Mouse (Mus musculus): ENCODE results near the gene Lta.

Lta gene

DNA sequence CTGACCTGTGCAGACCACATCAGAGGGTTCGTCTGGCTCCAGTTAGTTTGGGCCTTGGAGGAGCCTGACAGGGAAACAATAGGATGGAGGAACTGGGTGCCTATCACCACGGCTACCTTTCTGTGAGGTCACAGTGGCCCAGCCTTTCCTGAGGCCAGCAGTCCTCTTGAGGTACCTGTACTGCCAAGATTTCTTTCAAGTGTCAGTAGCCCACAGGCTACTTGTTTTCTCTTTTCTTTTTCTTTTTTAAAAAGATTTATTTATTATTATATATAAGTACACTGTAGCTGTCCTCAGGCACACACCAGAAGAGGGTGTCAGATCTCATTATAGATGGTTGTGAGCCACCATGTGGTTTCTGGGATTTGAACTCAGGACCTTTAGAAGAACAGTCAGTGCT lies 29.2 kb downstream of the Lta start, which contains the start of gene Aif1:
Gene Aif1, minus strand, starts transcription at position 101 of the 400 bp plus-strand sequence.
- no peak for DNase-seq

DNA sequence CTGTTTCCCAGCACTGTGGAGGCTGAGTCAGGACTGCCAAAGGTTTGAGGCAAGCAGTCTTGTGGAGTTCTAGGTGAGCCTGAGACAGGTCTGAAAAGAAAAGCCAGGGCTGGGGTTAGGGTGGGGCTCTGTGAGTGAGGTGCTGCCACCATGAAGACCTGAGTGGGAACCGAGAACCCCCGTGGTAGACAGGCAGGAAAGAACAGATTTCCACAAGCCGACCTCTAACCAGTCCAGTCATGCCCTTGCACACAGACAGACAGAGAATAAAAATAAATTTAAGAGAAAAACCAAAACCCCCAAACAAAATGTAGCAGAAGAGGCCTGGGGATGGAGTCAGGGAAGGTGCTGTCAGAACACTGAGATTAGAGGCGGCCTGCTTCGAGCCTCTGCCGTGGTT lies 29.8 kb downstream of the Lta start:
- DNase-seq: no peak

DNA sequence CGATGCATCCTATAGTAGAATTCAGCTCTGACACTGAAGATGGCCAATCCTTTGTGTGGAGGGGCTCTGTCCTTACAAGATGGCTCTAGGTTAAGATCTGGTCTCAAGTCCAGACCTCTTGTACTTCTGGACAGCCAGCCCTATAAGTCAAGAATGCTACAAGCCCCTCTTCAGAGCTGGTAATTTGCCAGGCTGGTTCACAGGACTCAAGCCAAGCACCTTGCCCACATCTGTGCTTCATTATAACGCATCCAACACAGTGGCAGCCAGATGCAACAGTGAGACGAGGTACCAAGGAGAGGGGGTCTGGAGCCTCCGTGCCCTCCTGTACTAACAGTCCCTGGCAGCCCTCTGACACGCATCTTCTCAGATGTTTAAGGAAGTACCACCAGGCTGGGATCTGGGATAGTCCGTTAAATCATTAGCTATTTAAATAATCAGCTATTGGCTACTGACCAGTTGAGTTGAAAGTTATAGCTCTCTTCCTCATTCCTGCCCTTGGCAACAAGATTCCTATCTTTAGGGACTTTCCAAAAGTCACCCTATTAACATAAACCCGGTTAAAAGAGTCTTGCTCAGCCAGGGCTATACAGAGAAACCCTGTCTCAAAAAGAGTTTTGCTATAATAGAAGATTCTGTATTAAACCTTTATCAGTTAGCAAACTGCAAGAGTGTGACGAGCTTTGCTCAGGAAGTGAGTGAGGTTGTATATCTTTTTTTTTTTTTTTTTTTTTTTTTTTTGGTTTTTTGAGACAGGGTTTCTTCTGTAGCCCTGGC lies 30.8 kb downstream of the Lta start:
- DNase-seq: no peak

- DNase-seq: no peak
Observed at GRCm38 (mm10) chr17:35173329-35173728, 31.8 kb downstream of the Lta start.

- DNase-seq: peak in 1 of 2 experiments; percentile 43
Observed at GRCm38 (mm10) chr17:35172445-35173234, 32.5 kb downstream of the Lta start.

DNA sequence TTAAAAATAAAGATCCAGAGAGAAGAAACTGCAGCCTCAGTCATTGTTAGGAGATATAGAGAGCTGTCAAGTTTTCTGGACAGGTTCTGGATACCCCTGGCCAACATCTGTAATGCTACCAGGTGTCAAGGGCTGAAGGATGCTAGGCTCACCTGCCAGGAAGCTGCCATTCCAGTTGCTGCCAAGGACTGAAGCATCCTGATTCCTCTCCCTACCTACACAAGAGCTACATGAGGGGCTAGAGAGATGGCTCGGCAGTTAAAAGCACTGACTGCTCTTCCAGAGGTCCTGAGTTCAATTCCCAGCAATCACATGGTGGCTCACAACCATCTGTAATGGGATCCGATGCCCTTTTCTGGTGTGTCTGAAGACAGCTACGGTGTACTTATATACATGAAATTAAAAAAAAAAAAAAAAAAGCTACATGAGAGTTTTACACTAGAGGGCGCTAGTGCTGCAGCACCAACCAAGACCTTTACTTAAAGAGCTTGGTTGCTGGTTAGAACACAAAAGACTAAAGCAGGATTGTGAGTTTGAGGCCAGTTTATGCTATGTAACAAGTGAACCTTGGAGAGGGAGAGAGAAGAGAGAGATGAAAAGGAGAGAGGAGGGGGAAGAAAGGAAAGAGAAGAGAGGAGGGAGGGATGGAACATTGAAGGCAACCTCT lies 36.5 kb downstream of the Lta start:
- peak; percentile 47 to 73 for DNase-seq

DNA sequence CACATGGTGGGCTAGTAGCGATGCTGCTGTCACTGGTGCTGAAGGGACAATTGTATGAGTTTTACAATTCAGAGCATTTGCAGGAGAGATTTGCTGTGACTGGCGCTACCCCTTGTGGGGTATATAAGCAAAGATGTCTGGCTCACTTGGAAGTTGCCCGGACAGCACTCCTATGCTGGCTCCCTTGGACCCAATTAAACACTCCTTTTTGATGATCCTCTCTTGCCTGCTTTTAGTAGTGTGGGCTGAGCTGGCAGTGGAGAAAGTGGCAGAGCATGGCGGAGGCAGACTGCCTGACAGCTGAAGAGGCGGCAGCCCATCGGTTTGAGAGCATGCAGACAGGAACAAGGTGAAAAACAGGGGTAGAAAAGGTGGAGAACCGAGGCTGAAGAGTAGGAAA lies 37.4 kb downstream of the Lta start:
- DNase-seq: no peak

DNA sequence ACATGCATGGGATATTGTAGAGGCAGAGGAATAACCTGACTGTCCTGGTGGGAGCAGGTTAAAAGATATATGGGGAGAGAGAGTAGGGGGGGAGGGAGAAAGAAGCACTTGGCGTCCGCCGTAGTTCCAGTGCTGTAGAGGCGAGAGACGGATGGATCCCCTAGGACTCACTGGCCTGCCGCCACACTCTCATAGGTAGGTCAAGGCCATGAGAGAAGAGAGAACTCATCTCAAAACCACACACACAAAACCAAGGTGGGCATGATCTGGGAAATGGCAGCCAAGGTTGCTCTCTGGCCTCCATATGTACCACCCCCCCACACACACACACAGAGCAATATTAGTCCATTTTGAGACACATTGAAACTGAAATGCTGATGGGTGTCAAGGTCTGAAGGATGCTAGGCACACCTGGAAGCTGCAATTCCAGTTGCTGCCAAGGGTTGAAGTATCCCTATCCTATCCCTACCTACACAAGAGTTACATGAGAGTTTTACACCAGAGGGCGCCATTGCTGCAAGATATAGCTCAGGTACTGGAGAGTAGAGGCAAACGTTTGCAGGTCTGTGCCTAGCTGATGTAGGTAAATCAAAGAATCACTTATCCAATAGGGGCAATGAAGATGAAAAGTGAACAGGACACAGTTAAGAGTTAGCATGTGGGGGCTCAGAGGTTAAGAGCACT lies 38.7 kb downstream of the Lta start:
- peak; percentile 84 to 87 for DNase-seq

DNA sequence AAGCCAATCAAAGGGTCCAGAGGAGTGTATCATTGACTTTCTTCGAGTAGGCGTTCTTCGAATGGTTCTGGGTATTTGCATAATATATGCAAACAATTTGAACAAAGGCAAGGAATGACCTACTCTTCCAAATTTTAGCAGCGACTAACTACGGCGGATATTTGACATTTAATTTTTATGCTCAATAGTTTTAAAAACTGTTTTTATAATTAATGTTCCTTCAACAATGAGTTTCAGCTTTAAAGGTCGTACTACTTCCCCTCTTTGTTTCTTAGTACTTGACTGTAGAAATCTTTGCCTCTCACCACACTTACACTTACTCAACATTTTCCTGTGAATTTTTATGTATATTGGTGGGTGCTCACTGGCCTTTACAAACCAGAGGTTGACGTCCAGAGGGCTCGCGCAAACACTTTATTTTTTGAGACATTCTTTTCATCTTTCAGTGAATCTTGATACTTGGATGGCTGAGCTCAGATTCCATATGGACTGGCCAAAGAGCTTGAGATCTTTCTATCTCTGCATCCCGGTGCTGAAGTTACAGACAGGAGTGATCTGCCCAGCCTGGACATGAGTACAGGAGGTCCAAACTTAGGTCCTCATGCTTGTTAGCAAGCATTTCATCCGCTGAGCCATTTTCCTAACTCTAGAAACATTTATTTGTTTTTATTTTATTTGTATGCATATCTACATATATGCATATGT lies 39.5 kb downstream of the Lta start:
- DNase-seq: no peak

DNA sequence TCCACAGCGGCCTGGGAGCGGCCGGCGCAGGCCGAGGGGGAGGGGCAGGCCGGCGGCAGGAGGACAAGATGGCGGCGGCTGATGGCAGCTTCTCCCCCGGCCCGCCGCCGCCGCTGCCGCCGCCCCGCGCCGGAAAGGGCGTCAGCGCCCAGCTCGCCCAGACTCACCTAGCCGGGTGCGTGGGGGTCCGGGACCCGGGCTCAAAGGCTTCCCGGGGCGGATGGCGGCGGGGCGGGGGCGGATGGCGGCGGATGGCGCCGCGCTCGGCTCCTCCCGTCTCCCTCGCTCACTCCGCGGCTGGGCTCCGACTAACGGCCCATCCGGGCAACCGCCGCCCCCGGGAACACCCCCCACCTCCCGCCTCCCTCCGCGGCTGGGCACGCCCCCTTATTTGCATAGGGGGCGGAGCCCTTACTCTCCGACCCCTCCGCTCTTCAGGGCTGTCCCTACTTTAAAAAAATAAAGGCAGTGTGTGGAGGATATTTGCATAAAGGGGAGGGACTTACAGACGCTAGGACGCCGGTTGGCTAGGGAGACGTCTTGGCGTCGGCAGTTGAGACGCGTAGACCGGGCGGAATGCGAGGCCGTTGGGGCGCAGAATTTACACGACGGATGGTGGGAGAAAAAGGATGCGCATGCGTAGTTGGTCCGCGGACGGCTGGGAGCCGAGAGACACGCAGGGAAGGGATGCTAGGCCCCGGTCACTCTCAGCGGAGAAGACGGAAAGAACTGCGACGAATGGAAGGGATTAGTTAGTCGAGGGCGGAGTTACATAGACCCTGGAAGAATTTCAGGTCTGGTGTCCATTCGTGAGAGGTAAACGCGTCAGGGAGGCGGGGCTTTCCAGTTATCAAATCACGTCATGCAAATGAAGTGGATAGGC lies 40.3 kb downstream of the Lta start, which contains the start of gene Prrc2a:
Gene Prrc2a, minus strand, starts transcription at position 330 of the 883 bp plus-strand sequence.
- DNase-seq: peak; percentile 99

DNA sequence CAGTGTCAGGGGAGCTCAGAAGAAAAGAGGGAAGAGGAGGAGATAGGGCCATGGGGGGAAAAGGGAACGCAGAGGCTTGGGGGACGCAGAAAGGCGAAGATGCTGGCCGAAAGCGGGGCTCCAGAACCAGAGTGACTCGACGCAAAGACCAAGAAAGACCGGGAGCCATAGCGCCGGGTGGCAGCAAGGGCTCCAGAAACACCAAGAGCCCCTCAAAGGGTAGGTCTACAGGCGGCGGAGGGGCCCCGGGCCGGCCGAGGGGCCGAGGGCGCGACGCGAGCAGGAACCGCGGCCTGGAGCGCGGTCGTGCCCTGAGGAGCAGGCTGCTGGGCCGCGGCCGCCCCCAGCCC lies 41.0 kb downstream of the Lta start:
- no peak for DNase-seq

GRCm38 (mm10) chr17:35163326-35164081 lies 41.6 kb downstream of the Lta start:
- DNase-seq: peak in 1 of 2 experiments; percentile 53

- peak; percentile 60 to 63 for DNase-seq
Observed at GRCm38 (mm10) chr17:35162730-35163129, 42.4 kb downstream of the Lta start.

- no peak for DNase-seq
Observed at GRCm38 (mm10) chr17:35162121-35162520, 43.0 kb downstream of the Lta start.

DNA sequence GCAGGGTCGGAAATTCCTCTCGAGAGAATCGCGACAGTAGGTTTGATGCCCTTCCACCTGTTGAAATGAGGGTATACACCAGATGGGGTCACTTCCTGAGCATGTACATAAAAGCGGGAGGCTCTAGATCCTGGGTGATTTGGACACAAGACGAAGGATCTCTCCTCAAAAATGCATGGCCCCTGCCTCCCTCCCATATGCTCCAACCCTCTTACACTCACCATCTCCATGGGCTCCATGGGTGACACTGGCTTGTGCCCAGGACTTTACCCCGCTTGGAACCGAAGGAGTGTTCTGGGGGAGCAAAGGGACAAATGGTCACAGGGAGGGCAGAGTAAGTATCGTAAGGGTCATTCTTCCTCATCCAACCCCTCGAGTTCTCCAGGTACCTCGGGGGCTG lies 43.7 kb downstream of the Lta start:
- DNase-seq: no peak

DNA sequence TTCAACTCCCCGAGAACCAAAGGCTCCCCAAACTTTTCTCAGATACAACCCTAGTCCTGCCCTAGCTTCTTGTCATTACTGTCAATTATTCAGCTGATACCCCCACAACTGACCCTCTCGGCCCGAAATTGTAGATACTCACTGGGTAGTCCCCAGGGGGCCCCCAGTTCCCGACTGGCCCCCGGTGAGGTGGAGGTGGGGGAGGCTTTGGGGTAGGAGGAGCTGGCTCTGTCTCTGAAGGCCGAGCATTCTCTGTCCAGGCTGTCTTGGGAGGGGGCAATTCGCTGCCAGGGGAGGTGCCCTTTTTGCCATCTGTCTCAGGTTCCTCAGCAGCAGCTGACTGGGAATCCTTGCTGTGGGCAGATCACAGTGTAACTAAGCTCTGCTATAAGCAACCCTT lies 45.5 kb downstream of the Lta start:
- DNase-seq: no peak

DNA sequence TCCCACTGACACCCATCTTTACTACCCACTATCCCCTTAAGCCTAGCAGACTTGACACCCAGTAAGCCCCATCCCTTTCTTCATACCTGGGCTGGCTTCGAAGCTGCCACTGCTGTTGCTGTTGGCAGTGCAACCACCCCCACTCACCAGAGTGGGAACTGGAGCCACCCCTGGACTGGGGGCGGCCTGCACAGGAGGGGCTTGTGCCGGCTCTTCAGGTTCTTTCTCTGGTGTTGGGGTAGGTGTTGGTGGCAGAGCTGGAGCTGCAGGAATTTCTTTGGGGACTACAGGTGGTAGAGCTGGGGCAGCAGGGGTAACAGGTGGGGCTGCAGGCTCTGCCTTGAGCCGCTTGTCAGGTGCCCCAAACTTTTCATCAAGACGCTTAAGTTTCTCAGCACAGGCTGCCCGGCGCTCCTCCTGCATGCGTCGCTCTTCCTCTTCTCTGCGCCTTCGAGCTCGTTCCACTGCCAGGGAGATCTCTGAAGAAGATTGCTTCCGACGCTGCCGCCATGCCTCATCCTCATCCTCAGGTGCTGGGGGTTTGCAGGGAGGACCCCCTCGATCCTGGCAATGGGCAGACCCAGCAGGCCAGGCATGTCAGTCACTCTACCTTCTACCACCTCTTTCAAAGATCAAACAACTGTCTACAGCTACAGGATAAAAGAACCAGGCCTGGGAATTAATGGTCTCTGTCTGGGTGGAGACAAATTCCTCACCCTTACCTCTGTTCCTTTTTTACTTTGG lies 46.1 kb downstream of the Lta start:
- DNase-seq: no peak

GRCm38 (mm10) chr17:35157661-35158175 lies 47.4 kb downstream of the Lta start:
- no peak for DNase-seq

DNA sequence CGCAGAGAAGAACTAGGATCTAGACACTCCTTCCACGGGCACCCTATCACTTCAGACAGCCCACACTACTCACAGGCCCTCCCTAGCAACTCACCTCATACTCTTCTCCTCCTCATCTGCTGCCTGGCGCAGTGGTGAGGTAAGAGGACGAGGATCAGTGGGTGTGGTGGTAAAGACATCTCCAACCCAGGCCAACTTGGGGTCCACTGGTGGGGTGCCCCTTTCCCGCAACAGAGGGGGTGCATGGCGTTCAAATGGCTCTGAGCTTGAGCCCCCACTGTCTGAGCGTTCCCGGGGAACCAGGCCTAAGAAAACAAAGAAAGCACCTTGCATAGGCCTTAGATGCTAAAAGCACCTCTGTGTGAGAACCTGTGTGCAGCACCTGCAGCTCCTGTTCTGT lies 47.9 kb downstream of the Lta start:
- DNase-seq: no peak
